Mouse (Mus musculus) B cell, adult 62 days (primary cell): ENCODE measurements around the gene Foxc2. TPM values are rescaled to one million over a fixed set of nuclear protein-coding genes. Genes with fewer than 3 reads are reported as not detected.

Experiments
- total RNA-seq: library from RNA; stranded (reverse); gene quantifications from 4 replicates; pipeline ENCODE4 v1.2.4, GENCODE M21; 2023

Foxc2 gene
- 0.29 TPM in 1 of 4 replicates, not detected in the others for total RNA-seq

GRCm38 (mm10) chr8:121115948-121116347 lies at the start of gene Foxc2:
TSS of gene Foxc2 (plus strand) at chr8:121116171.

GRCm38 (mm10) chr8:121084210-121084951 lies 31.6 kb upstream of the Foxc2 start, which contains the start of gene Foxf1:
TSS of gene Foxf1 (plus strand) at chr8:121084386.

GRCm38 (mm10) chr8:121107668-121108656 lies 8.0 kb upstream of the Foxc2 start, which contains the start of gene Mthfsd:
TSS of gene Mthfsd (minus strand) at chr8:121108392.

GRCm38 (mm10) chr8:121127756-121128375 lies 11.9 kb downstream of the Foxc2 start, which contains the start of gene Foxl1:
TSS of gene Foxl1 (plus strand) at chr8:121127940.

Other genes with a start within 250 kb of the Foxc2 start
- not detected in 4 replicates for gene Foxf1, start 31.8 kb upstream of the Foxc2 start, total RNA-seq
- gene Mthfsd, start 7.8 kb upstream of the Foxc2 start, total RNA-seq, result 20.2 to 21.9 TPM (median 21.1 TPM) in 4 replicates
- gene Foxl1, start 11.8 kb downstream of the Foxc2 start, total RNA-seq, result not detected in 4 replicates